Mouse (Mus musculus) megakaryocyte, embryonic 14.5 days (primary cell): ENCODE measurements around the gene Hoxc6.

Experiments used
- FLI1 ChIP-seq: IDR thresholded peaks from 2 replicates; pipeline ENCODE4 v1.6.1; 2012; ENCODE audit warnings: low read length, inconsistent platforms, mixed read lengths
- GATA1 ChIP-seq: IDR thresholded peaks from 3 replicates; pipeline ENCODE4 v1.6.1; 2012; ENCODE audit warnings: mixed read lengths, low read length, inconsistent platforms, borderline replicate concordance

DNA sequence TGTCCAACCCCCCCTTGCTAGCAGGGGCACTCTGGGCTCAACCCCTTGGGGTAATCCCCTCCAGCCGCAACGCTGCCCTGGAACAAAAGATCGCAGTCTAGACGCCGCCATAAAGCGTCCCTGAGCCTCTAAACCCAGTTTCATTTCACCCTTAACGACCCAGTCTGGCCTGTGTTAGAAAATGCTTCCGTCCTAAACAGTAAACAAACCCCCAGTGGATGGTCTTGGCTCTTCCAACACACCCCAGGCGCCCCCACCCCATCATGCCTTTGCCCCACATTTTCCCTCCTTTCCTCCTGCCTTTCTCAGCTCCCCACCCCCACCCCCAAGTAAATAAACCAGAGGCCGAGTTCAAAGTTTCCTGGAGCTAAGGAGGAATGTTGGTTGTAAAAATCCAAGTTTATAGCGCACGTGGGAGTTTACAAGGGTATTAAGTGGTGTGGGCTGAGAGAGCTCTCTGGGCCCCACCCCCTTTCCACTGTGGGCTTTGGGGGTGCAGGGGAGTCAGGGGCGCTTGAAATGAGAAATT, 38.3 kb upstream of the Hoxc6 start:
- no peak for TF ChIP-seq FLI1
- TF ChIP-seq GATA1, result no peak
